Mouse (Mus musculus): ENCODE measurements at regions not wholly inside any gene's neighbourhood (a gene's known extent, or its start where the extent isn't known, plus 50 kb on each side); places are given as distances from the start of the nearest gene placed in this dataset.
A peak's percentile ranks its signal among the peaks of the same experiment; 100 is the strongest.

GRCm38 (mm10) chr7:136754821-136755220, 139.6 kb upstream of the Mgmt start:
- 0 out of 2 replicates have a peak, but pooled peaks cover 2% of the 10 kb centered on the region for H3K4me1 ChIP-seq (replicated peaks; ENCODE audit: control insufficient read depth, insufficient read depth, low read length)
- WGBS, result 65% methylated on average over 6 of the region's 6 CpGs
- H3K27ac ChIP-seq (ENCODE audit: low read length), result no peak overlapping the region
- no peaks in the 10 kb centered on the region for H3K9me3 ChIP-seq (ENCODE audit: control insufficient read depth, low read length)
- H3K9ac ChIP-seq (ENCODE audit: low read length), result no peak overlapping the region
- no peaks in the 10 kb centered on the region for H3K36me3 ChIP-seq (ENCODE audit: control insufficient read depth, insufficient read depth, low read length)
- H3K4me2 ChIP-seq (ENCODE audit: low read depth, low read length), result no peak overlapping the region
- H3K4me3 ChIP-seq (ENCODE audit: low read length), result no peak overlapping the region
- ATAC-seq (ENCODE audit: low read depth), result no peak
- H3K27me3 ChIP-seq (ENCODE audit: control insufficient read depth, insufficient read depth, low read depth, low read length), result no peaks in the 10 kb centered on the region; the same call in 1 of the 2 replicates

DNA sequence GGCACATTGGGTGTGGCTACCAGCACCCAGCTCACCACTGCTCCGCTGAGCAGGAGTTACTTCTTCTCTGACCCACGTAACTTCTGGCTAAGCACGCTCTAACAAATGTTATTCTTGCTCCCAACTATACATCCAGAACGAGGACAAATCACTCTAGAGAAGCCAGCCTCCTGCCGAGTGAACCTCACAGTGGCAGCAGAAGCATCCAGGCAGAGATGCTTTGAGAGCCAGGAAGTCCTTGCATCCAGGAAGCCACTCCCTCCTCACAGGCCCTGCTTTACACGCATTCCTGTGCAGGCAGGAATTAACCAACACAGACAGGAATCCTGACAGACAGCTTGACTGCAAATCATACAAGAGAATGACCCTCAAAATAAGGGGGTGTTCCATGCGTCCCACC, 129.4 kb upstream of the Mgmt start:
- Histone ChIP-seq H3K27me3 (ENCODE audit: control insufficient read depth, insufficient read depth, low read depth, low read length) (no peaks in the 10 kb centered on the region), H3K9ac (ENCODE audit: low read length) (no peak overlapping the region), H3K4me2 (ENCODE audit: low read depth, low read length) (no peak overlapping the region), H3K36me3 (ENCODE audit: control insufficient read depth, insufficient read depth, low read length) (no peaks in the 10 kb centered on the region), H3K4me1 (replicated peaks; ENCODE audit: control insufficient read depth, insufficient read depth, low read length) (no peaks in the 10 kb centered on the region), H3K4me3 (ENCODE audit: low read length) (no peak overlapping the region), H3K9me3 (ENCODE audit: control insufficient read depth, low read length) (no peaks in the 10 kb centered on the region), H3K27ac (ENCODE audit: low read length) (no peak overlapping the region)
- ATAC-seq (ENCODE audit: low read depth), result no peak
- 38% methylated on average over 7 of the region's 7 CpGs for WGBS

- no peak overlapping the region for H3K4me3 ChIP-seq (ENCODE audit: low read length)
- no peaks in the 10 kb centered on the region for H3K27me3 ChIP-seq (ENCODE audit: control insufficient read depth, insufficient read depth, low read depth, low read length)
- H3K27ac ChIP-seq (ENCODE audit: low read length), result no peak overlapping the region
- WGBS, result 50% methylated on average over 9 of the region's 9 CpGs
- H3K36me3 ChIP-seq (ENCODE audit: control insufficient read depth, insufficient read depth, low read length), result no peaks in the 10 kb centered on the region
- no peak overlapping the region for H3K4me2 ChIP-seq (ENCODE audit: low read depth, low read length)
- no peaks in the 10 kb centered on the region for H3K4me1 ChIP-seq (replicated peaks; ENCODE audit: control insufficient read depth, insufficient read depth, low read length)
- no peak overlapping the region for H3K9ac ChIP-seq (ENCODE audit: low read length)
- no peak for ATAC-seq (ENCODE audit: low read depth)
- no peaks in the 10 kb centered on the region for H3K9me3 ChIP-seq (ENCODE audit: control insufficient read depth, low read length)
Observed at GRCm38 (mm10) chr7:136767231-136767630, 127.2 kb upstream of the Mgmt start.

DNA sequence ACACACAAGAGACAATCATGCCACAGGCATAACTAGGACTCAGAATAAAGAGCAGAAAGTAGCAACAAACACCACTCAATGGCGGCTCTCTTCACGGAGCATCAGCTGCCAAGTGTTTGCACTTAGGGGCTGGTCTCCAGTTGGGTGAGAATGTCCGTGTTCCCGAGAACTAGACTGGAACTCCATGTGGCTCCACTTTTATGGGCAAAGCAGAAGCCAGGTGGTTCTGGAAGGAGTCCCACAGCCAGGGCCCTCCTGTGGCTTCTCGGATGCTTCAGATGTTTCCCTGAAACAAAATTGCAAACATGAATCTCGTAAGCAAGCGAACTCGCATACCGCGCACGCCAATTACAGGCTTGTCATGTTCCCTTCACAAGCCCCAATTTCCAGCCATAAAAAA, 113.7 kb upstream of the Mgmt start:
- Histone ChIP-seq H3K36me3 (ENCODE audit: control insufficient read depth, insufficient read depth, low read length) (no peaks in the 10 kb centered on the region), H3K9ac (ENCODE audit: low read length) (no peak overlapping the region), H3K4me1 (replicated peaks; ENCODE audit: control insufficient read depth, insufficient read depth, low read length) (no peaks in the 10 kb centered on the region), H3K27me3 (ENCODE audit: control insufficient read depth, insufficient read depth, low read depth, low read length) (no peaks in the 10 kb centered on the region), H3K27ac (ENCODE audit: low read length) (no peak overlapping the region), H3K4me2 (ENCODE audit: low read depth, low read length) (no peak overlapping the region), H3K4me3 (ENCODE audit: low read length) (no peak overlapping the region), H3K9me3 (ENCODE audit: control insufficient read depth, low read length) (no peaks in the 10 kb centered on the region)
- 80% methylated on average over 11 of the region's 11 CpGs for WGBS
- no peak for ATAC-seq (ENCODE audit: low read depth)

- H3K36me3 ChIP-seq (ENCODE audit: control insufficient read depth, insufficient read depth, low read length), result no peaks in the 10 kb centered on the region
- WGBS, result 41% methylated on average over 2 of the region's 2 CpGs
- no peak overlapping the region for H3K4me3 ChIP-seq (ENCODE audit: low read length)
- no peak overlapping the region for H3K27ac ChIP-seq (ENCODE audit: low read length)
- ATAC-seq (ENCODE audit: low read depth), result no peak
- H3K9ac ChIP-seq (ENCODE audit: low read length), result no peak overlapping the region
- H3K27me3 ChIP-seq (ENCODE audit: control insufficient read depth, insufficient read depth, low read depth, low read length), result no peaks in the 10 kb centered on the region
- H3K4me1 ChIP-seq (replicated peaks; ENCODE audit: control insufficient read depth, insufficient read depth, low read length), result no peaks in the 10 kb centered on the region
- no peak overlapping the region for H3K4me2 ChIP-seq (ENCODE audit: low read depth, low read length)
- H3K9me3 ChIP-seq (ENCODE audit: control insufficient read depth, low read length), result no peaks in the 10 kb centered on the region
Observed at GRCm38 (mm10) chr7:136791162-136791561, 103.3 kb upstream of the Mgmt start.

DNA sequence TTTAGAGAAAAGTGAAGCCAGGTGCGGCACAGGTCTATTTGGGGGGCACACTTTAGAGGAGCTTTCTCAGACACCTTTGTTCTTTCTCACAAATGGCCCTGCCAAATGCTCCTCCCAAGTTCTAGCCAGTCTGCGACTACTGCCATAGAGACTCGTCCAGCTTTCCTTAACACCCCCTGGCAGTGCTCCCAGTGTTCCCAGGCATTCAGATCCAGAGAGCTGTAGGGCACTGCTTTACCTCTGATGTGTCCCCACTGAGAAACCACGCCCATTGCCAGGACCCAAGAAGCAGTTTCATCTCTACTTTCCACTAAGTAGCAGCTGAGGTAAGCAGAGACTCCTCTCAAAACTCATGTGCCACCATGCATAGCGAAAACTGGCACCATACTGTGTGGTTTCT, 102.3 kb upstream of the Mgmt start:
- Histone ChIP-seq H3K36me3 (ENCODE audit: control insufficient read depth, insufficient read depth, low read length) (no peaks in the 10 kb centered on the region), H3K4me2 (ENCODE audit: low read depth, low read length) (no peak overlapping the region), H3K9me3 (ENCODE audit: control insufficient read depth, low read length) (no peaks in the 10 kb centered on the region), H3K27me3 (ENCODE audit: control insufficient read depth, insufficient read depth, low read depth, low read length) (no peaks in the 10 kb centered on the region), H3K27ac (ENCODE audit: low read length) (no peak overlapping the region), H3K4me3 (ENCODE audit: low read length) (no peak overlapping the region), H3K9ac (ENCODE audit: low read length) (no peak overlapping the region), H3K4me1 (replicated peaks; ENCODE audit: control insufficient read depth, insufficient read depth, low read length) (no peaks in the 10 kb centered on the region)
- ATAC-seq (ENCODE audit: low read depth), result no peak
- WGBS, result 67% methylated on average over 5 of the region's 5 CpGs

- Histone ChIP-seq H3K27me3 (ENCODE audit: control insufficient read depth, insufficient read depth, low read depth, low read length) (no peaks in the 10 kb centered on the region), H3K36me3 (ENCODE audit: control insufficient read depth, insufficient read depth, low read length) (no peaks in the 10 kb centered on the region), H3K4me2 (ENCODE audit: low read depth, low read length) (no peak overlapping the region), H3K9me3 (ENCODE audit: control insufficient read depth, low read length) (no peaks in the 10 kb centered on the region), H3K4me1 (replicated peaks; ENCODE audit: control insufficient read depth, insufficient read depth, low read length) (no peaks in the 10 kb centered on the region), H3K27ac (ENCODE audit: low read length) (no peak overlapping the region), H3K4me3 (ENCODE audit: low read length) (no peak overlapping the region), H3K9ac (ENCODE audit: low read length) (no peak overlapping the region)
- no peak for ATAC-seq (ENCODE audit: low read depth)
Observed at GRCm38 (mm10) chr7:136796415-136796814, 98.0 kb upstream of the Mgmt start.

GRCm38 (mm10) chr7:136797780-136798435, 96.5 kb upstream of the Mgmt start:
- H3K27ac ChIP-seq (ENCODE audit: low read length), result no peak overlapping the region
- no peaks in the 10 kb centered on the region for H3K4me1 ChIP-seq (replicated peaks; ENCODE audit: control insufficient read depth, insufficient read depth, low read length)
- no peak overlapping the region for H3K9ac ChIP-seq (ENCODE audit: low read length)
- WGBS, result 48% methylated on average over 11 of the region's 11 CpGs
- H3K4me3 ChIP-seq (ENCODE audit: low read length), result no peak overlapping the region
- H3K36me3 ChIP-seq (ENCODE audit: control insufficient read depth, insufficient read depth, low read length), result no peaks in the 10 kb centered on the region
- no peak for ATAC-seq (ENCODE audit: low read depth)
- no peaks in the 10 kb centered on the region for H3K9me3 ChIP-seq (ENCODE audit: control insufficient read depth, low read length)
- no peaks in the 10 kb centered on the region for H3K27me3 ChIP-seq (ENCODE audit: control insufficient read depth, insufficient read depth, low read depth, low read length)
- H3K4me2 ChIP-seq (ENCODE audit: low read depth, low read length), result no peak overlapping the region

GRCm38 (mm10) chr7:136798605-136799004, 95.8 kb upstream of the Mgmt start:
- no peak overlapping the region for H3K4me2 ChIP-seq (ENCODE audit: low read depth, low read length)
- H3K4me3 ChIP-seq (ENCODE audit: low read length), result no peak overlapping the region
- no peak for ATAC-seq (ENCODE audit: low read depth)
- H3K9ac ChIP-seq (ENCODE audit: low read length), result no peak overlapping the region
- H3K27ac ChIP-seq (ENCODE audit: low read length), result no peak overlapping the region
- WGBS, result 66% methylated on average over 3 of the region's 3 CpGs
- H3K9me3 ChIP-seq (ENCODE audit: control insufficient read depth, low read length), result no peaks in the 10 kb centered on the region
- no peaks in the 10 kb centered on the region for H3K4me1 ChIP-seq (replicated peaks; ENCODE audit: control insufficient read depth, insufficient read depth, low read length)
- no peaks in the 10 kb centered on the region for H3K27me3 ChIP-seq (ENCODE audit: control insufficient read depth, insufficient read depth, low read depth, low read length)
- no peaks in the 10 kb centered on the region for H3K36me3 ChIP-seq (ENCODE audit: control insufficient read depth, insufficient read depth, low read length)

GRCm38 (mm10) chr7:136807101-136807500, 87.3 kb upstream of the Mgmt start:
- ATAC-seq (ENCODE audit: low read depth), result peak; percentile 97
- 64% methylated on average over 6 of the region's 6 CpGs for WGBS
- H3K4me2 ChIP-seq (ENCODE audit: low read depth, low read length), result no peak overlapping the region

More at GRCm38 (mm10) chr7:136807101-136807500, 87.3 kb upstream of the Mgmt start:
- Histone ChIP-seq H3K27ac (ENCODE audit: low read length) (no peak overlapping the region), H3K9me3 (ENCODE audit: control insufficient read depth, low read length) (no peaks in the 10 kb centered on the region), H3K36me3 (ENCODE audit: control insufficient read depth, insufficient read depth, low read length) (no peaks in the 10 kb centered on the region), H3K27me3 (ENCODE audit: control insufficient read depth, insufficient read depth, low read depth, low read length) (no peaks in the 10 kb centered on the region; the same call in 1 of the 2 replicates), H3K4me3 (ENCODE audit: low read length) (no peak overlapping the region), H3K4me1 (replicated peaks; ENCODE audit: control insufficient read depth, insufficient read depth, low read length) (peaks cover 2% of the 10 kb centered on the region; the same call in 1 of the 2 replicates), H3K9ac (ENCODE audit: low read length) (no peak overlapping the region)
